Mouse (Mus musculus) spleen, postnatal 14 days (tissue): ENCODE measurements around the gene Gstm6.
"Not testable (repeated sequence)": the region's sequence is repeated elsewhere in the genome, so short reads cannot be mapped to it uniquely, and the experiment has no call there.

Experiments
- DNase-seq, 2 experiments: peaks; one replicate each; pipeline ENCODE4 v3.0.0; 2021 to 2022; ENCODE audit warnings: low spot score in 2 of 2

Gene Gstm6

GRCm38 (mm10) chr3:107943239-107943990 lies at the start of gene Gstm6:
Gene Gstm6 (minus strand): TSS chr3:107943749.
- no peak for DNase-seq

DNA sequence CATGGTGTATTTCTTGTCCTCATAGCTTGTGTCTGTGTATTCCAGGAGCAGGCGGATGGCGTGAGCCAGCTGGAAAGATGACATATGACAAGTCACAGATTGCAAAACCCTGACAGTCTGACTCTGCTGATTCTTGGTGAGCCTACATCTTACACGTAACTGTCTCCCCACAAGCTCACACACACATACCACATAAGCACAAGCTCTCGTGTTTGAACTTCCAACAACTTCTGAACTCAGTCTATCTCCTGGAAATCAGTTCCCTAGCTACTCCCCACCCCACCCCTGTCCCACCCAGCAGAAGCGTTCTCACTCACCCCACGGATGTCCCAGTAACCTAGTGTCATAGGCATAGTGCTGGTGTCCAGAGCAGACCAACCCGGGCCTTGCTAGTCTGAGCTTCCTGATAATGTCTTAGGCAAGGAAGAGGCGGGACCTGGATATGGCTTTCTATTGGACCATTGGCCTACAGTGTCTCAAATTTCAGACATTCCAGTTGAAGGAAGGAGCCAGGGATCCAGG lies 42.6 kb upstream of the Gstm6 start, which contains the start of gene Gstm2:
Gene Gstm2, minus strand, starts transcription at position 413 of the 522 bp plus-strand sequence.
- no peak for DNase-seq

GRCm38 (mm10) chr3:107985141-107985540 lies 41.6 kb upstream of the Gstm6 start:
- DNase-seq, result not testable (repeated sequence)

GRCm38 (mm10) chr3:107984471-107984870 lies 40.9 kb upstream of the Gstm6 start:
- no peak for DNase-seq

GRCm38 (mm10) chr3:107983771-107984170 lies 40.2 kb upstream of the Gstm6 start:
- DNase-seq, result no peak

GRCm38 (mm10) chr3:107982726-107983125 lies 39.2 kb upstream of the Gstm6 start:
- no peak for DNase-seq

- no peak for DNase-seq
Observed at GRCm38 (mm10) chr3:107981261-107981660, 37.7 kb upstream of the Gstm6 start.

GRCm38 (mm10) chr3:107977691-107978090 lies 34.1 kb upstream of the Gstm6 start:
- no peak for DNase-seq

DNA sequence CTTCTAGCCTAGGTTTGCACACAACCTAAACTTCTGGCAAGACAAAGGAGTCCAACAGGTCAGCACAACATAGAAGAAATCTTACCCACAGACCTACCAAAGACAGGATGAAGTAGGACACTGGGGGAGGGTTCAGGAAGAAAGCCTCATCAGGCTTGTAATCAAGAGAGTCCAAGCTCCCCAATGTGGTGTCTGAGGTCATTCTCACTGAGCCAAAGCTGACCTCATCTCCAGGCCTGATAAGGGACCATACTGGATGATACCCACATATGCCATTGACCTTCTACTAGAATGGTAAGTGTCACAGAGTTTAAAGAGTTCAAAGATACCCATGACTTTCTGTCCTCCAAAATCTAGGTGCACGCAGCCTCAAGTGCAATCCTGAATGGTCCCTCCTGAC lies 30.7 kb upstream of the Gstm6 start:
- no peak for DNase-seq

GRCm38 (mm10) chr3:107972070-107972469 lies 28.5 kb upstream of the Gstm6 start:
- no peak for DNase-seq

DNA sequence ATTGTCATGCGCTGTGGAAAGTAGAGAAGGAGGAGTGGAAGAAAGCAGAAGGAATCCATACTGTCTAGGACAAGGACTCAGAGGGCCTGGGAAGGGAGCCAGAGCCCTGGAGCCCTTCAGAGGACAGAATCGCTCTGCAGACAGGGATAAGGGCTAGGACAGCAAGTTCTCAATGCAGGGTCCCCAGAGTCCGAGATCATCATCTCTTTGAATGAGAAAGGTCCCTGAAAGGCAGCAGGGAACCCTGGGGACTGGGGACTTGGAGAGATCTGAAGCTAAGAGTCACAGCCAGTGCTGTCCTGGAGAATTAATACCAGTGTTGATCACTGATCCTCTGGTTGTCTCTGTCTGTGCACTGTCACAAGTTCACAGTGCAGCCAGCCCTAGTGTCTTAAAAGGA lies 27.6 kb upstream of the Gstm6 start:
- DNase-seq, result not testable (repeated sequence)

GRCm38 (mm10) chr3:107968724-107969395 lies 25.3 kb upstream of the Gstm6 start, which contains the start of gene Gstm3:
Gene Gstm3 (minus strand): TSS chr3:107969283.
- DNase-seq, result no peak

GRCm38 (mm10) chr3:107966631-107967030 lies 23.1 kb upstream of the Gstm6 start:
- no peak for DNase-seq

DNA sequence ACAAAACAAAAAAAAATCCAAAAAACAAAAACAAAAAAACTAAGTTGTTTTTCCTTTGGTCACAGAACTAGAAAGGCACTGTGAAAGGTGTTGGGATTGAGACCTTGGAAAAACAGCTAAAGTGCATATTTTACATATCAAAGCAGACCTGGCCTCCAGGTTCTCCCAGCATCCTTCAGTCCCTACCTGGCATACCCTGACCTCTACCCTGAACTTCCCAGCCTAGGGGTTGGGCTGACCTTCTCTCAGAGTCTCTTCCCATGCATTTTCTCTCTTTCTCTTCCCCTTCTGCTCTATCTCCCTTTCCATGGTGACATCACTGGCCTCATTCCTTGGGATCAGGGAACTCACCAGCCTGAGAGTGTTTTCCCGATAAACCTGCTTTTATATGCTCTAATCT lies 22.0 kb upstream of the Gstm6 start:
- no peak for DNase-seq

- DNase-seq, result no peak
Observed at GRCm38 (mm10) chr3:107964656-107965308, 21.2 kb upstream of the Gstm6 start.

DNA sequence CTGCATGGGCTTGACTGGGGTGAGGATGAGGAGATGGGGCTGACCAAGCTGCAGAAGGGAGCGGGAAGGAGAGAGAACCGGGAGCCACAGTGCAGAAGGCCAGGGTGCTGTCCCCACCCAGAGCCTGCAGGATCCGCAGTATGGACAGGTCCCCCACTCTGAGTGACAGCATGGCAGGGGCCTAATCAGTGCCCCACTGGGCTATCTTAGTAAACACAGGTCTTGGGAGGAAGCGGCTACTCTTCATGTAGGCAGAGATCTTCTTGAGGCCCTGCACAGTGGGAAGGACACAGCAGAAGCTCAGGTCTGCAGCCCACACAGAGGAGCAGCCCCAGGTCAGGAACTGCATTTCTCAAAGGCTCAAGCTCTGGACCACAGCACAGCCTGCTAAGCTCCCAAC lies 20.5 kb upstream of the Gstm6 start:
- no peak for DNase-seq

GRCm38 (mm10) chr3:107955260-107955659 lies 11.7 kb upstream of the Gstm6 start:
- DNase-seq, result not testable (repeated sequence)

DNA sequence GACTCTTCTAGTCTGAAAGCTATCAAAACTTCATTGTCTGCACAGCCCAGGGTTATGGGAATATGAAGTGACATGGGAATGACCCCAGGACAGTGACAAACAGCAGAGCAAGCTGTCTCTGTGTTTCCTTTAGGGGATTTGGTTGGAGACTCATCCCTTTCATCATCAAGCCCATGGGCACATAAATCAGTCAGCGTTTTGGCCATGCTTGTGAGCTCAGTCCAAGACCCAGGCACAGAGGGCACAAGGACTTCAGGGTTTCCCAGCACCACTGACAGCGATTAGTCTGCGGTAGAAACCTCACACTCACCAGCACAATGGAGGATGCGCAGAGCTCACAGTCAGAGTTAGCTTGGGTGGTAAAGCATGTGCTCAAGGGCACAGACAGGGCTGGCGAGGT lies 10.4 kb upstream of the Gstm6 start:
- DNase-seq, result no peak

DNA sequence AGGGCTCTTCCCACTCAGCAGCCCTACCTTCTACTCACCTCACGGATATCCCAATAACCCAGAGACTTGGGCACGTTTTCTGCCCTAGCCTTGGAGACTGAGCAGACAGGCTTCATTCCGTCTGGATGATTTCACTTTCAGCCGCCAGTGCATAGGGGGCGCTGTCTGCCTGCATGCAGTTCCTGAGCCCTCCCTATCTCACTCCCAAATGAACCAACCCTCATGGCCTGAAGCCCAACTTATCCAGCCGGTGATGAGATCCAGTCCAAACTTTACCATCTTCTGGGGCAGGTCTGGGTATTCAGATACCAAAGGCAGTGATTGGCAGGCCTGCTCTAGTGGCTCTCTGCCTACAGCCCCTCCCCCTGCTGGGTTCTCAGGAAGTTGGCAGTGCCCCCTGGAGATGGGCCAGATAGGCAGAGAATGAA lies 9.8 kb upstream of the Gstm6 start:
- peak in 1 of 2 experiments; percentile 12 for DNase-seq

DNA sequence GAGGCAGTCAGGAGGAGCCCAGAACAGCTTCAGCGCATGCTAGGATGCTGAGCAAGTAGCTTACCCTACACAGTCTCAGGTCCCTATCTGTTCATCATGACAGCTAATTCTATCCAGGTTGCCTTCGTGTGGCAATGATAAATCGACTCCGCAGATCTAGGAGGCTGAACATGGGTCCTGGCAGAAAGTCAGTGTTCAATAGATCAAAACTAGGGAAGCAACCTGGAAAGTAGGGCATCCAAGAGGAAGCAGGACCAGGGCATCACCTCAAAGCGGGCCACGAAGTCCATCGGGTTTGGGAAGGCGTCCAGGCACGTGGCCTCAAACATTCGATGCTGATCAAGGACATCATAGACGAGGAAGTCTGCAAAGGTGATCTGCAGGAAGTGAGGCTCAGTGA lies 7.0 kb upstream of the Gstm6 start:
- no peak for DNase-seq

- DNase-seq, result not testable (repeated sequence)
Observed at GRCm38 (mm10) chr3:107949461-107949860, 5.9 kb upstream of the Gstm6 start.

DNA sequence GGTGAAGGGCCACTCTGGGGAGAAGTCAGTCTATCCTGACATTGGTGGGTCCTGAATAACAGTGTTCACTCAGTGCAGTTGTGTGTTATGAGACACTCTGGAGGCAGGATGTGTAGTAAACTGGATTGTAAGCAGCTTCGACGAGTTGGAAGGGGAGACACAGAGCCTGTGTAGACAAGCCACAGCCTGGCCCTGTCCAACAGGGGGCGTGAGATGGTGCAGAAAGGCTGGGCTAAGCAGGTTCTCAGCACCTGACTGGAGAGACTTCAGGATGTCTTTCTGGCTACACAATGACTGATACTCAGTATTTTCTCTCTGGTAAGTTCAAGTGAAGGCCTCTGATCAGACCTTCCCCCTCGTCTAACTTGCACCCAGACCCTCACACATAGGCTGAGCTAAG lies 2.2 kb upstream of the Gstm6 start:
- no peak for DNase-seq
